Mouse (Mus musculus): ENCODE results near the gene Prkab2.

DNA sequence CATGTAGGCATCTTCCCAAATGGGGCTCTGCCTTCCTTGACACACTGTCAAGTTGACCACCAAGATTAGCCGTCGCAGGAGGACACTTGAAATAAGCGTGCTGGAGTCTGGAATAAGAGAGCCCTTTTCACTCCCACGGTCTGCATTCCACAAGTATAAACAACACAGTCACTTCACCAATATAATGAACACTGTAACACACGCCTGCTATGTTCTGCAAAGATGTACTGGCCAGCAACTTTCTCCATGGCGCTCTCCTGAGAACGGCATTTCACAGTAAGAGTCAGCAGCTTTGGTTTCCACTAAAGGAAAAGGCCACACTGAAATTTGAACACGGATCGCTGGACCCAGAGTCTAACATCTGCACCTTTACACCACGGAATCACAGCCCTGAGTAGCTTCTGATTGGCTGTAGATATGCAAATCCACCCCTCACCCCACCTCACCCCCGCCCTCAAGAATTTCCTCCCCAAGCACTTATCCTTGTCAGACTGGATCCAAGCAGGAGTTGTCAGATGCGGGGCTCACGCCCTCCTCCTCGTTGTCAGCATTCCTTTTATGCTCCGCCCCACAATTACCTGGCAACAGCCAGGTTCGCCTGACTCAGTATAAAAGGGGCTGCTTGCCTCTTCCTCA lies 25.7 kb downstream of the Prkab2 start:
- TF ChIP-seq CTCF (IDR thresholded peaks at IDR 0.05; ENCODE audit: low read depth, low read length) (no peak), POLR2AphosphoS5 (IDR thresholded peaks at IDR 0.05; ENCODE audit: insufficient replicate concordance, low read depth, low read length) (no peak)
